Mouse (Mus musculus) embryonic facial prominence, embryonic 15.5 days (tissue): ENCODE measurements around the gene Efhc1. TPM values are rescaled to one million over a fixed set of nuclear protein-coding genes. Genes with fewer than 3 reads are reported as not detected.
"Not testable (repeated sequence)": the region's sequence is repeated elsewhere in the genome, so short reads cannot be mapped to it uniquely, and the experiment has no call there.

Experiments used
- ATAC-seq: fragments of 200-750 bp; cut with Nextera tagmentation; 2 replicates; pipeline ENCODE4 v1.8.0; 2017; ENCODE audit warnings: low read depth, moderate TSS enrichment; ENCODE audit not compliant: insufficient number of reproducible peaks, low FRiP score, low TSS enrichment
- H3K27ac ChIP-seq: fragments of 300-500 bp; sonication (generic); replicated peaks from 2 replicates; pipeline ENCODE4 v1.5.1; 2015; ENCODE audit warnings: mild to moderate bottlenecking, inconsistent platforms
- H3K27me3 ChIP-seq: fragments of 300-500 bp; sonication (generic); 2 replicates; pipeline ENCODE4 v1.6.1; 2015; ENCODE audit warnings: inconsistent platforms
- H3K36me3 ChIP-seq: fragments of 300-500 bp; sonication (generic); 2 replicates; pipeline ENCODE4 v1.6.1; 2015; ENCODE audit warnings: mild to moderate bottlenecking, inconsistent platforms
- H3K4me1 ChIP-seq: fragments of 300-500 bp; sonication (generic); 2 replicates; pipeline ENCODE4 v1.6.1; 2015; ENCODE audit warnings: inconsistent platforms
- H3K4me2 ChIP-seq: fragments of 300-500 bp; sonication (generic); replicated peaks from 2 replicates; pipeline ENCODE4 v1.6.1; 2015; ENCODE audit warnings: mild to moderate bottlenecking, inconsistent platforms
- H3K4me3 ChIP-seq: fragments of 300-500 bp; sonication (generic); replicated peaks from 2 replicates; pipeline ENCODE4 v1.5.1; 2015; ENCODE audit warnings: mild to moderate bottlenecking, inconsistent platforms
- H3K9ac ChIP-seq: fragments of 300-500 bp; sonication (generic); 2 replicates; pipeline ENCODE4 v1.6.1; 2015; ENCODE audit warnings: inconsistent platforms
- H3K9me3 ChIP-seq: fragments of 300-500 bp; sonication (generic); replicated peaks from 2 replicates; pipeline ENCODE4 v1.6.1; 2016; ENCODE audit warnings: inconsistent platforms
- WGBS: fragments of 180-500 bp; shearing (Covaris S2); methylation state at CpG from one replicate; pipeline ENCODE4 v1.1.7; 2015; 5-methylcytosine and 5-hydroxymethylcytosine counted together
- polyA plus RNA-seq: library from polyadenylated mRNA; unstranded; fragments of >200 nt; fragmentation: Nextera tagmentation; extraction: Ambion mirVana; gene quantifications from 2 replicates; pipeline ENCODE4 v1.2.1, GENCODE M21; 2015

Efhc1 gene
- polyA plus RNA-seq, 1 experiment from 2014 or later = 17.9 TPM

DNA sequence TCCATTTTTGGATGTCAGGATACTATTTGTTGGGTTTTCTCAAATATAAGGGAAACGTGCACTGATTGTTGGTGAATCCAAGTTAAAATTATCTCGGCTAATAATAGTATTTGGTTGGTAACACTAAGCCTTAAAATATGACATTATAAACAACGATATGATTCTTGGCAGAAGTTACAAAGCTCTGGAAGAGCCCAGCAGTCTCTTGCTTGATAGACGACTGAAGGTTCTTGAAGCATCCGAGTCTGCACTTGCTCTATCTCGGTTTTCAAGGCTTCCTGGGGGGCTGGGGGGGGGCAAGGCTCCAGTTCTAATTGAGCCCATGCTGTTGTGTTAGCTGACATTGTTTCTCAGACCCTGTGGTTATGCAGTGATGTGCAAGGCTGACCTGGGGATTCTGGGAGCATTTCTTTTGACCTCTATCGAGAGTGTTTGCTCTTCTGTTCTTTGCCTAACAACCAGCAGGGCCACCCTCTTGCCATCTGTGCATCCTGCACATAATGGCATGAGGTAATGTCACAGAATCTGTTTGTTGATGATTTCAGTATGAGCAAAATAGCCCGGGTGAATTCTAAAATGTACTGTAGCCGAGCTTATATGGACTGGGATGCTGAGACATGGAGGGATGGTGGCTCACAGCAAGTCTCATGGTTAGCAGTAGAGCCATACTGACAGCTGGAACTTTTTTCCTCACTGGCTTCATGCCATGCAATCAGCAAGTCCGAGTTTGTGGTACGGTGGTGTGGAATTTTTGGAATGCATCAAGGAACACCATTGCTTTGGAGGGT is 28.6 kb upstream of the Efhc1 start:
- ATAC-seq = no peak; the same call in 1 of the 2 replicates
- H3K4me1 ChIP-seq = peaks cover 13% of the 10 kb centered on the region
- H3K9ac ChIP-seq = no peak overlapping the region
- H3K9me3 ChIP-seq = no peaks in the 10 kb centered on the region
- 29% methylated on average over 11 of the region's 11 CpGs for WGBS
- H3K4me3 ChIP-seq = 0 out of 2 replicates have a peak overlapping the region, but pooled peaks have one; percentile 7
- H3K4me2 ChIP-seq = 0 out of 2 replicates have a peak overlapping the region, but pooled peaks have one; percentile 15
- no peaks in the 10 kb centered on the region for H3K36me3 ChIP-seq
- no peaks in the 10 kb centered on the region for H3K27me3 ChIP-seq
- no peak overlapping the region for H3K27ac ChIP-seq

- not testable (repeated sequence) for H3K27me3 ChIP-seq, H3K4me2 ChIP-seq, H3K36me3 ChIP-seq, ATAC-seq, H3K4me3 ChIP-seq, H3K4me1 ChIP-seq, H3K9ac ChIP-seq, H3K9me3 ChIP-seq, H3K27ac ChIP-seq
- WGBS = 82% methylated on average over 7 of the region's 7 CpGs
Measured at GRCm38 (mm10) chr1:20925324-20925723, 26.1 kb upstream of the Efhc1 start.

GRCm38 (mm10) chr1:20925926-20926325 is 25.5 kb upstream of the Efhc1 start:
- Histone ChIP-seq H3K36me3 (no peaks in the 10 kb centered on the region), H3K27ac (no peak overlapping the region), H3K9me3 (no peaks in the 10 kb centered on the region), H3K4me1 (peaks cover 7% of the 10 kb centered on the region), H3K4me2 (no peak overlapping the region), H3K27me3 (no peaks in the 10 kb centered on the region), H3K4me3 (no peak overlapping the region), H3K9ac (no peak overlapping the region)
- 87% methylated on average over 4 of the region's 4 CpGs for WGBS
- no peak for ATAC-seq

GRCm38 (mm10) chr1:20926376-20926775 is 25.1 kb upstream of the Efhc1 start:
- 84% methylated on average over 3 of the region's 4 CpGs for WGBS
- H3K9me3 ChIP-seq = no peaks in the 10 kb centered on the region
- ATAC-seq = no peak

GRCm38 (mm10) chr1:20928487-20928886 is 22.9 kb upstream of the Efhc1 start:
- ATAC-seq = no peak
- Histone ChIP-seq H3K4me1 (no peaks in the 10 kb centered on the region), H3K4me3 (no peak overlapping the region), H3K9me3 (no peaks in the 10 kb centered on the region), H3K9ac (no peak overlapping the region), H3K27me3 (no peaks in the 10 kb centered on the region), H3K27ac (no peak overlapping the region), H3K4me2 (no peak overlapping the region), H3K36me3 (no peaks in the 10 kb centered on the region)
- WGBS = 63% methylated on average over 4 of the region's 4 CpGs

More at GRCm38 (mm10) chr1:20926376-20926775, 25.1 kb upstream of the Efhc1 start:
- Histone ChIP-seq H3K9ac (no peak overlapping the region), H3K4me2 (no peak overlapping the region), H3K27ac (no peak overlapping the region), H3K36me3 (no peaks in the 10 kb centered on the region), H3K4me1 (peaks cover 7% of the 10 kb centered on the region), H3K27me3 (no peaks in the 10 kb centered on the region), H3K4me3 (no peak overlapping the region)

DNA sequence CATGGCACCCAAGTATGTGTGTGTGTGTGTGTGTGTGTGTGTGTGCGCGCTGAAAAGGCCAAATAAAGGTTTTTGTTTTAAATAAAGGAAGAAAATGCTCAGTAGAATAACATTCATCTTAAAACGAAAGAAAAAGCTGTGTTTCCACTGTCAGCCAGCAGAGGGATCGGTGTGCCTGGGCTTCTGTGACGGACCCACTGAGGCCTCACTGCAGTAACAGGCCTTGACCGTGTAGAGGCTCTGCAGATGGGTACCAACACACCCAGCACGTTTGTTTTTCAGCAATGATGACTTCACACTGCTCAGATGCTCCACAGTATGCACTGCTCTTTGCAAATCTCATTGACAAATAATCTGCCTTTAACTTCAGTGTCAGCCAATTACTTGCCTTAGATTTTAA is 18.0 kb upstream of the Efhc1 start:
- H3K4me1 ChIP-seq = no peaks in the 10 kb centered on the region
- H3K27ac ChIP-seq = no peak overlapping the region
- H3K27me3 ChIP-seq = no peaks in the 10 kb centered on the region
- no peaks in the 10 kb centered on the region for H3K9me3 ChIP-seq
- no peak overlapping the region for H3K4me2 ChIP-seq
- no peak overlapping the region for H3K9ac ChIP-seq
- peaks cover 10% of the 10 kb centered on the region for H3K36me3 ChIP-seq
- no peak overlapping the region for H3K4me3 ChIP-seq
- 16% methylated on average over 7 of the region's 7 CpGs for WGBS
- ATAC-seq = no peak; the same call in 1 of the 2 replicates

GRCm38 (mm10) chr1:20935106-20935505 is 16.3 kb upstream of the Efhc1 start:
- H3K9ac ChIP-seq = no peak overlapping the region
- H3K27me3 ChIP-seq = no peaks in the 10 kb centered on the region
- peaks cover 10% of the 10 kb centered on the region for H3K36me3 ChIP-seq
- no peak overlapping the region for H3K27ac ChIP-seq
- no peak for ATAC-seq
- WGBS = 79% methylated on average over 22 of the region's 22 CpGs
- no peak overlapping the region for H3K4me2 ChIP-seq
- no peaks in the 10 kb centered on the region for H3K9me3 ChIP-seq
- no peaks in the 10 kb centered on the region for H3K4me1 ChIP-seq
- H3K4me3 ChIP-seq = no peak overlapping the region

- no peak overlapping the region for H3K4me3 ChIP-seq
- no peak overlapping the region for H3K27ac ChIP-seq
- 28% methylated on average over 3 of the region's 3 CpGs for WGBS
- no peaks in the 10 kb centered on the region for H3K9me3 ChIP-seq
- peaks cover 10% of the 10 kb centered on the region for H3K36me3 ChIP-seq
- H3K9ac ChIP-seq = no peak overlapping the region
- ATAC-seq = no peak
- no peaks in the 10 kb centered on the region for H3K4me1 ChIP-seq
- H3K27me3 ChIP-seq = no peaks in the 10 kb centered on the region
- no peak overlapping the region for H3K4me2 ChIP-seq
Measured at GRCm38 (mm10) chr1:20939046-20939445, 12.4 kb upstream of the Efhc1 start.

- H3K4me1 ChIP-seq = no peaks in the 10 kb centered on the region
- no peaks in the 10 kb centered on the region for H3K36me3 ChIP-seq
- H3K9me3 ChIP-seq = no peaks in the 10 kb centered on the region
- no peak for ATAC-seq
- H3K27me3 ChIP-seq = no peaks in the 10 kb centered on the region
- H3K4me2 ChIP-seq = no peak overlapping the region
- no peak overlapping the region for H3K27ac ChIP-seq
- WGBS = 53% methylated on average over 16 of the region's 16 CpGs
- no peak overlapping the region for H3K4me3 ChIP-seq
- H3K9ac ChIP-seq = no peak overlapping the region
Measured at GRCm38 (mm10) chr1:20940151-20940550, 11.3 kb upstream of the Efhc1 start.

GRCm38 (mm10) chr1:20941322-20941721 is 10.1 kb upstream of the Efhc1 start:
- Histone ChIP-seq H3K27ac (no peak overlapping the region), H3K9ac (no peak overlapping the region), H3K4me2 (no peak overlapping the region), H3K9me3 (no peaks in the 10 kb centered on the region), H3K36me3 (no peaks in the 10 kb centered on the region), H3K4me1 (no peaks in the 10 kb centered on the region), H3K27me3 (no peaks in the 10 kb centered on the region), H3K4me3 (no peak overlapping the region)
- no peak for ATAC-seq
- 43% methylated on average over 2 of the region's 2 CpGs for WGBS

DNA sequence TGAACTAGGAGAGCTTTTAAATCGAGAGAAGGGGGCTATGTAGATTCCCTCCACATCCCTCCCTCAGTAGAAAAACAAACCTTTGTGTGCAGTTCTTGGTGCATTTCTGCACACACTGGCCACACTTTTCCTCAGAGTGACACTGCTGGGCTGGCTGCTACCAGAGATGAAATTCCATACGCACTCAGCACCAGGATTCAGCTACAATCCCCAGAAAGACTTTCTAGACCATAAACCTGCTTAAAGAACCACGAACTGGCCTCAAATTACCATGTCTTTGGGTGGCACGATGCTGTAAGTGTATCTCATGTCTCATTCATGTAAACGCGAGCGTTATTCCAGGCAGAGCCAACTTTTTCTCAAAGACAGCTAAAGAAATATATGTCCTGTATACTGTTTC is 9.6 kb upstream of the Efhc1 start:
- no peak for ATAC-seq
- Histone ChIP-seq H3K9ac (no peak overlapping the region), H3K4me1 (no peaks in the 10 kb centered on the region), H3K4me3 (no peak overlapping the region), H3K9me3 (no peaks in the 10 kb centered on the region), H3K27me3 (no peaks in the 10 kb centered on the region), H3K27ac (peak overlapping the region; percentile 35; the same call in 1 of the 2 replicates), H3K36me3 (no peaks in the 10 kb centered on the region), H3K4me2 (no peak overlapping the region)
- 56% methylated on average over 7 of the region's 7 CpGs for WGBS

GRCm38 (mm10) chr1:20943016-20943415 is 8.4 kb upstream of the Efhc1 start:
- Histone ChIP-seq H3K4me2 (no peak overlapping the region), H3K4me1 (no peaks in the 10 kb centered on the region), H3K27ac (no peak overlapping the region), H3K4me3 (no peak overlapping the region), H3K36me3 (no peaks in the 10 kb centered on the region), H3K9me3 (no peaks in the 10 kb centered on the region), H3K9ac (no peak overlapping the region), H3K27me3 (no peaks in the 10 kb centered on the region)
- 95% methylated on average over 2 of the region's 2 CpGs for WGBS
- no peak for ATAC-seq
